Mouse (Mus musculus): ENCODE results near the gene St3gal5.

Gene St3gal5

DNA sequence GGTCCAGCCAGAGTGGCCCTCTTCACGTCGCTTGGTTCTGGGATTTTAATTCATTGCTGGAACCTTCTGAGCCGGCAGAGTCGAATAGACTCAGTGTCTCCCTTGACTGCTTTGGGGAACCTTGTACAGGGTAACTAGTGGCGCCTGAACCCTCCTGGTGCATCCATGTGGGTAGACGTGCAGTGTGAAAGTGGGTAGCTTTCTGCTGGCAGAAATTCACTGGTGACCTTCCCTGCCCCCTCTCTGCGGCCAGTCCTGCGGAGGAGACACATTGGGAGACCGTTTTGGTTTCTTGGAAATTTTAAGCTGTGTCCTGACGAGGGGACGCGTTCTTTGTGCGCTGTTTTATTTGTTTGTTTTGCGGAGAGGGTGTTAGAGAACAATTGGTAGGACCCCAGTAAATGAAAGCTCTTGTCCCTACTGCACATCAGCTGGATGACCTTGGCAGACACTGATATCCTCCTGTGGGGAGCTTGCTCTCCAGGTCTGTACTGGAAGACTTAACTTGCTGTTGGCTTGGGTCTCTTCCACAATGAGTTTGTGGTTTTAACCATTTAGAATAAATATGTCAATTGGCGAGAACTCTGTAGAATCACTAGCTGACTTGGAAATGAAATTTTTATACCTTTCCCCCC, 746 bp downstream of the St3gal5 start:
- DNase-seq = peak; percentile 68 to 69

- DNase-seq = peak; percentile 70 to 72
These were observed 1.3 kb downstream of the St3gal5 start for GRCm38 (mm10) chr6:72098691-72099090.

- peak; percentile 56 to 63 for DNase-seq
These were observed 1.9 kb downstream of the St3gal5 start for GRCm38 (mm10) chr6:72099281-72099680.

- no peak for DNase-seq
These were observed 2.8 kb downstream of the St3gal5 start for GRCm38 (mm10) chr6:72100171-72100570.

DNA sequence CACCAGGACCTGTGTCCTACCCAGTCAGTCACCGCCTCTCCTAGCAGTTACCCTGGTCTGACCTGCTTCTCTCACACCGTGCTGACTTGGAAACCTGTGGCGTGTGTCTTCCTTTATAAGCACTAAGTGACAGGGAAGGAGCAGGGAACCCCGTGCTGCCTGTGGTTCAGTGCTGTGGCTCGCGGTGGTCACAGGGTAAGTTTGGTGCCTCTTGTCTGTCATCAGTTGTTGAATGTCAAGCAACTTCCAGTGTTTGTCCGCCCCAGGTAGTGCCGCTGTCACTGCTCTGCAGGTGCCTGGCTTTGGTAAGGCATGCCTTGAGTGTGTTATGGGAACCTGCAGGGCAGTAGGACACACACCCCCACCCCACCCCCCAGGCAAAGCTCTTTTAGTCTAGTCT, 3.5 kb downstream of the St3gal5 start:
- DNase-seq = peak; percentile 19 to 30

- DNase-seq = no peak
These were observed 4.0 kb downstream of the St3gal5 start for GRCm38 (mm10) chr6:72101386-72101785.

DNA sequence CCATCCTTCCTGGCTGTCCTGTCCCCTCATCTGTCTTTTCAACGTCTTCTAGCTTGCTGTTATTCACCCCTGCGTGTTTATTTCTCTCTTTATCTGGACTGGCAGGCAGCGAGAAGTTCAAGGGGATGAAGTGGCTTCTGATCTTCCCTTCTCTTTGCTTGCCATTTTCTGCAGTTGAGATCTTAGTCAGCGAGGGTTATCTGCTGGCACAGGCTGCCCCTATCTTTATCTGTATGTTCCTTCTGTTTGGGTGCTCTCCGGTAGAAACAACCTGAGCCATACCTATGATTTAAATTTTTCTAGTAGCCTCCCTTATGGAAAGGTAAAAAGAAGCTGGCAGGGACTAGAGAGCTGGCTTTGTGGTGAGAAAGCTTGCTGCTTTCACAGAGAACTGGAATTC, 4.7 kb downstream of the St3gal5 start:
- DNase-seq = no peak

DNA sequence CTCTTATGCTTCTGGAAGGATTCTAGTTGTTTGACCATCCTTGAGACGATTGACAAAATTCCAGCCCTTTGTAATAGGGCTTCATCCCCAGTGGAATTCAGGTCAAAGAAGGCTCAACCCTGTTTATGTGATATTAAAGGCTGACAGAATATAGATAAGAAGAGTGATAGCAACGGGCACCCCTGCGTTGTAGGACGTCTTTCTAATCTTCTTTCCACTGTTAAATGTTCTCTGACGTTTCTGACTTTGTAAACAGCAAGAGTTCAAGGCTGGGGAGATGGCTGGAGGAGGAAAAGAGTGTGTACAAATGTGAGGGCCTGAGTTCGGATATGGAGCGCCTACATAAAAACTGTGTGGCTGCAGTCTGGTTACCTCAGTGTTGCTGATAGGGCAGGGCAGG, 7.1 kb downstream of the St3gal5 start:
- no peak for DNase-seq

GRCm38 (mm10) chr6:72108941-72109892, 11.8 kb downstream of the St3gal5 start:
- peak in 1 of 2 experiments; percentile 28 for DNase-seq

- DNase-seq = no peak
These were observed 13.2 kb downstream of the St3gal5 start for GRCm38 (mm10) chr6:72110577-72110976.

GRCm38 (mm10) chr6:72112575-72112974, 15.2 kb downstream of the St3gal5 start:
- DNase-seq = peak in 1 of 2 experiments; percentile 26

DNA sequence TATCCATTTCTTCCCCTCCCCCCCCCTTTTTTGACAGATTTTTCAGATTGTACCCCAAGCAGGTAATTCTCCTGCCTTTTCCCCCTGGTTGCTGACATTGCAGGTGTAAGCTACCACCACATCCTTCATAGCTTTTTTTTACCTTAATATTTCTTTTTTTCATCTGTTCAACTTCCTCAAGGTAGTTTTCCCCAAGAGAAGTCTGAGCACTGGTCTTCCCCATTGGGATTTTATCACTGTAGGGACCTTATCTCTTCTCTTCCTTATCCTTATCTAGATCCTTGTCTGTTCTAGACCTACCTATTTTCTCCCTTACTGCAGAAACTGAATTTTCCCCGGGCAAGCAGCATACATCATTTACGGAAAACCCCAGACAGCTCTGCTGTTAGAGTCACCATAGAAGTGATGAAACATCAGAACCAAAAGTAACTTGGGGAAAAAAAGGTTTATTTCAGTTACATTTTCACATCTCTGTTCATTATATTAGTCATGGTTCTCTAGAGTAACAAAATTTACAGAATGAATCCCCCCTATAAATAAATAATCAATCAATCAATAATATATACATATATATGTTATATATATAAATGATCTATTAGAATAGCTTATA, 15.8 kb downstream of the St3gal5 start:
- no peak for DNase-seq

DNA sequence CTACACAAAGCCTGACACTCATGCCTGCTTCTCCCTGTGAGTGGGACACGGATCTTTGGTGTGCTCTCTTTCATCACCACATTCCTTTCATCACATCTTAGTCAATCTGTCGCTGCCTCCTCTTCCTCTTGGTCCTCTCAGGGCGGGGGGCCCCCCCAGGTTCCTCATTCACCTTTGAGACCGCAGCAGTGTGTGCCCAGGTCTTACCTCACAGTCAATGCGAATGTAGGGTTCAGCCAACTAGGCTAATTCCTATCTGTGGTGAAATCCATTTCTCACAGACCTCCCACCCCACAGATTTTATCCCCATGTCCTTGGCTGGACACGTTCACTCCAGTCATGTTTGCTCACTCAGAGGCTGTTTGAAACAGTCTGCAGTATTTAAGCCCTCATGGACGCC, 17.5 kb downstream of the St3gal5 start:
- DNase-seq = no peak

- no peak for DNase-seq
These were observed 20.1 kb downstream of the St3gal5 start for GRCm38 (mm10) chr6:72117322-72117968.

GRCm38 (mm10) chr6:72119870-72120269, 22.5 kb downstream of the St3gal5 start:
- no peak for DNase-seq

- peak; percentile 28 to 41 for DNase-seq
These were observed 23.9 kb downstream of the St3gal5 start for GRCm38 (mm10) chr6:72121301-72121700.

DNA sequence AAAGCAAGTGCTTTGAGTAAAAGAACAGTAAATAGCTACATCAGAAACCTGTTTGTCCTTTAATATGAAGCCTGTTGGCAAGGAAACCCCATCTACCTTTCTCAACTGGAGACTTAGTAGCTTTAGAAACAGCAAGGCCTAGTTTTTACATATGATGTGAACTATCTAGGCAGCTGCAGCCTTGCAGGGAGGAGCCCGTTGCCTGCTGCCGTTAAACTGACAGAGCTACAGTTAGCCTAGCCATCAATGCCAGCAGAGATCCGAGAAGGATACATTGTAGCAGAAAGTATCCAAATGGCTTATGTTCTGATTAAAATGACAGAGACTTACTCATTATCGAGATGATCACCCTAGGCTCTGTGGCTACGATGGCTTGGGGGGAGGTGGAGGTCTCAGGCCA, 25.1 kb downstream of the St3gal5 start:
- DNase-seq = no peak

- peak; percentile 62 to 69 for DNase-seq
These were observed 27.1 kb downstream of the St3gal5 start for GRCm38 (mm10) chr6:72124315-72125103.

DNA sequence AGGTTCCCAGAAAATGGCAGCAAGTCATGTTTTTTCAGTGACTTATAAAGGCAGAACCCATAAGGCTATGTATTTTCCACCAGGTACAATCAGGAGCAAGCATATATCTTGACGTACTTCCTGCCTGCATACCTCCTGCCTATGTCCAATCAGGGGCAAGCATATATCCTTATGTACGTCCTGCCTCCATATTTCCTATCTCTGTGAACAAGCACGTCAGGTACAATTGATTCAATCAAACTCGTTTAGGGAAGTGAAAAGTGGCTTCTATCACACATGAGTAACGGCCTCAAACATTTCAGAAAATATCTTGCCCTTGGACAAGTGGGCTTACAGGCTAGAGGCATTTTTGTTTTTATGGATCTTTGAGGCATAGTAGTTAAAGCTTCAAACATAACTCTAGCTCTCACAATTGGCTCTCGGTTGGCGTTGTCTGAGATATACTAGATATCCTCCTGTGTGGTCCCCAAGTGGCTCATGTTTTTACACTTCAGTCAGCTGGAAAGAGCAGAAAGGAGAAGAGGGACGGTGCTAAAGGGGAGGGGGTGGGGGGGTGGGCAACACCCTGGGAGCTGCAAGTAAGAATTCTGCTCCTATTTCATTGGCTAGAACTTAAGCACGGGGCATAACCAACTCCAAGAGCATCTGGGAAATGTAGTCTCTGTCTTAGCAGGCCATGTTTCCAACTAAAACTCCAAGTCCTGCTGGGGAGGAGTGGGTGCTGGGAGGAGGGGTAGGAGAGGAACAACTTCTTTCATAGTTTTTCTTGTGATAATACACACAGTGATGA, 28.9 kb downstream of the St3gal5 start:
- no peak for DNase-seq

DNA sequence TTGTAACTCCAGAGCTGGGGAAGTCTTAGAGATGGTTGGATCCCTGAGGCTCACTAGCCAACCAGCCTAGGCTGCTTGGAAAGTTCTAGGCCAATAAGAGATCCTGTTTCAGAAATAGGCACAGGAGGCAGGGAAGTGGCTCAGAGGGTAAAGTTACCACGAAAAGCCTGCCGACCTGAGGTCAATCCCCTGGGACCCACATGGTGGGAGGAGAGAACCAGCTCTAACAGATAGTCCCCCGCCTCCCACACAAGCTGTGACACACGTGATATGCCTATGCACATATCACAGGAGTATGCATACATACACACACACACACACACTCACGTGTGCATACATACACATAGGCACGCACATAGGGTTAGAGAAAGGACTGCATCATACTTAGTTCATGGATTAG, 32.7 kb downstream of the St3gal5 start:
- DNase-seq = no peak

GRCm38 (mm10) chr6:72132671-72133214, 35.4 kb downstream of the St3gal5 start:
- DNase-seq = no peak

All from cerebellum, postnatal 14 days (tissue).